Mouse (Mus musculus) small intestine, adult 2 months (tissue): ENCODE results near the gene Cbx5.

Source experiments
- CTCF ChIP-seq: fragments of 200-500 bp; IDR thresholded peaks from 2 replicates; pipeline ENCODE4 v1.5.1; 2012; ENCODE audit warnings: low read depth, mild to moderate bottlenecking, control low read depth, inconsistent platforms, low read length, moderate library complexity, mixed read lengths; ENCODE audit not compliant: insufficient replicate concordance, insufficient read length; ENCODE audit errors: extremely low read depth
- POLR2A ChIP-seq: fragments of 200-500 bp; IDR thresholded peaks from 2 replicates; pipeline ENCODE4 v1.6.1; 2012; ENCODE audit warnings: low read depth, mild to moderate bottlenecking, control low read depth, inconsistent platforms, low read length, moderate library complexity

- TF ChIP-seq CTCF (no peak), POLR2A (no peak)
These were observed 49.5 kb downstream of the Cbx5 start for GRCm38 (mm10) chr15:103190083-103190482.
